Mouse (Mus musculus) stomach, embryonic 16.5 days (tissue): ENCODE results near the gene Tubb4b. TPM values are rescaled to one million over a fixed set of nuclear protein-coding genes. Genes with fewer than 3 reads are reported as not detected.
A peak's percentile ranks its signal among the peaks of the same experiment; 100 is the strongest.

Experiments
- ATAC-seq: fragments of 200-750 bp; cut with Nextera tagmentation; 2 replicates; pipeline ENCODE4 v1.8.0; 2017; ENCODE audit warnings: moderate number of reproducible peaks, moderate TSS enrichment; ENCODE audit not compliant: insufficient read depth, low FRiP score
- H3K27ac ChIP-seq: fragments of 300-500 bp; sonication (generic); 2 replicates; pipeline ENCODE4 v1.5.1; 2014; ENCODE audit warnings: low read length
- H3K27me3 ChIP-seq: fragments of 300-500 bp; sonication (generic); 2 replicates; pipeline ENCODE4 v1.6.1; 2014; ENCODE audit warnings: low read length, control low read depth, mixed read lengths; ENCODE audit not compliant: control insufficient read depth, insufficient read depth
- H3K36me3 ChIP-seq: fragments of 300-500 bp; sonication (generic); 2 replicates; pipeline ENCODE4 v1.6.1; 2014; ENCODE audit warnings: low read length; ENCODE audit not compliant: control insufficient read depth, insufficient read depth
- H3K4me1 ChIP-seq: fragments of 300-500 bp; sonication (generic); 2 replicates; pipeline ENCODE4 v1.6.1; 2014; ENCODE audit warnings: low read length, control low read depth, mixed read lengths; ENCODE audit not compliant: control insufficient read depth, insufficient read depth
- H3K4me2 ChIP-seq: fragments of 300-500 bp; sonication (generic); 2 replicates; pipeline ENCODE4 v1.6.1; 2014; ENCODE audit warnings: low read depth, low read length, mixed read lengths
- H3K4me3 ChIP-seq: fragments of 300-500 bp; sonication (generic); replicated peaks from 2 replicates; pipeline ENCODE4 v1.5.1; 2014; ENCODE audit warnings: mild to moderate bottlenecking, low read length
- H3K9ac ChIP-seq: fragments of 300-500 bp; sonication (generic); 2 replicates; pipeline ENCODE4 v1.6.1; 2014; ENCODE audit warnings: low read length
- H3K9me3 ChIP-seq: fragments of 300-500 bp; sonication (generic); replicated peaks from 2 replicates; pipeline ENCODE4 v1.6.1; 2016; ENCODE audit warnings: low read length, control low read depth; ENCODE audit not compliant: control insufficient read depth
- WGBS: fragments of 180-500 bp; shearing (Covaris S2); extraction: QIAGEN DNeasy Blood & Tissue Kit; methylation state at CpG from one replicate; pipeline ENCODE4 v1.1.7; 2014; 5-methylcytosine and 5-hydroxymethylcytosine counted together
- polyA plus RNA-seq: library from polyadenylated mRNA; unstranded; fragments of >200 nt; fragmentation: Nextera tagmentation; extraction: Ambion mirVana; gene quantifications from 2 replicates; pipeline ENCODE4 v1.2.1, GENCODE M21; 2015

Gene Tubb4b
- polyA plus RNA-seq, result 631 and 720 TPM in 2 replicates

DNA sequence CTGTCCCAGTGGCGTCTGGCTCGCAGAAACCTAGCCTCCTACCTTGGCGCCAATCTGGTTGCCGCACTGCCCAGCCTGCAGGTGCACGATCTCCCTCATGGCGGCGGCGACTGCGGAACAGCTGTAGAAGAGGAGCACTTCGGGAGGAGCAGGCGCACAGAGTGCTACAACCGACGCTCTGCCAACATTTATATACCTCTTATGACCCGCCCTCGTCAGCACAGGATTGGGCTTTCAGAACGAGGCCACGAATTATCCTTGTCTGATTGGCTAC, at the start of gene Tubb4b:
Gene Tubb4b (minus strand): TSS at position 211 of the 274 bp plus-strand sequence.
- H3K4me2 ChIP-seq, result peak within 1 kb of the TSS; percentile 98
- H3K36me3 ChIP-seq, result 0 out of 2 replicates have a peak, but pooled peaks cover 5% of the 10 kb centered on the region
- H3K27ac ChIP-seq, result peak within 1 kb of the TSS; percentile 99
- ATAC-seq, result no peak
- peaks cover 22% of the 10 kb centered on the region for H3K4me1 ChIP-seq
- H3K27me3 ChIP-seq, result no peaks in the 10 kb centered on the region
- peak within 1 kb of the TSS; percentile 91 for H3K9ac ChIP-seq
- H3K4me3 ChIP-seq, result peak within 1 kb of the TSS; percentile 93
- 0% methylated on average over 17 of the region's 17 CpGs for WGBS
- no peaks in the 10 kb centered on the region for H3K9me3 ChIP-seq

DNA sequence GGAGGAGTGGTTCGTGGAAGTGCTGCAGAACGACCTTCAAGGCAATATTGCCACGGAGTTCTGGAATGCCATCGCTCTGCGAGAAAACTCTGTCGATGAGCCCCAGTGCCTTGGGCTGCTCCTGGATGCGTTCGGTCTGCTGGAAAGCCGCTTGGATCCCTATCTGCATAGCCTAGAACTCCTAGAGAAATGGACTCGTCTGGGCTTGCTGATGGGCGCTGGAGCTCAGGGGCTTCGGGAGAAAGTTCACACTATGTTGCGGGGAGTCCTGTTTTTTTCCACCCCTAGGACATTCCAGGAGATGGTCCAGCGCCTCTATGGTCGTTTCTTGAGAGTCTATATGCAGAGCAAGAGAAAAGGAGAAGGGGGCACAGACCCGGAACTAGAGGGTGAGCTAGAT, 48.5 kb upstream of the Tubb4b start:
- WGBS, result 33% methylated on average over 16 of the region's 16 CpGs

GRCm38 (mm10) chr2:25272515-25272914, 48.0 kb upstream of the Tubb4b start:
- peak overlapping the region; percentile 68 for H3K27ac ChIP-seq
- H3K36me3 ChIP-seq, result peaks cover 31% of the 10 kb centered on the region
- WGBS, result under 1% methylated on average over 29 of the region's 29 CpGs
- ATAC-seq, result peak; percentile 37; the same call in 1 of the 2 replicates
- peaks cover 28% of the 10 kb centered on the region for H3K4me1 ChIP-seq
- no peaks in the 10 kb centered on the region for H3K9me3 ChIP-seq
- H3K4me2 ChIP-seq, result peak overlapping the region; percentile 94
- peak overlapping the region; percentile 93 for H3K4me3 ChIP-seq
- no peaks in the 10 kb centered on the region for H3K27me3 ChIP-seq
- peak overlapping the region; percentile 94 for H3K9ac ChIP-seq

More for the DNA sequence above, 48.5 kb upstream of the Tubb4b start:
- H3K9ac ChIP-seq, result peak overlapping the region; percentile 94
- peak overlapping the region; percentile 68; the same call in 1 of the 2 replicates for H3K27ac ChIP-seq
- peaks cover 23% of the 10 kb centered on the region for H3K4me1 ChIP-seq
- H3K4me3 ChIP-seq, result peak overlapping the region; percentile 93
- peaks cover 35% of the 10 kb centered on the region for H3K36me3 ChIP-seq
- no peak for ATAC-seq
- H3K27me3 ChIP-seq, result no peaks in the 10 kb centered on the region
- H3K4me2 ChIP-seq, result peak overlapping the region; percentile 94
- H3K9me3 ChIP-seq, result no peaks in the 10 kb centered on the region

DNA sequence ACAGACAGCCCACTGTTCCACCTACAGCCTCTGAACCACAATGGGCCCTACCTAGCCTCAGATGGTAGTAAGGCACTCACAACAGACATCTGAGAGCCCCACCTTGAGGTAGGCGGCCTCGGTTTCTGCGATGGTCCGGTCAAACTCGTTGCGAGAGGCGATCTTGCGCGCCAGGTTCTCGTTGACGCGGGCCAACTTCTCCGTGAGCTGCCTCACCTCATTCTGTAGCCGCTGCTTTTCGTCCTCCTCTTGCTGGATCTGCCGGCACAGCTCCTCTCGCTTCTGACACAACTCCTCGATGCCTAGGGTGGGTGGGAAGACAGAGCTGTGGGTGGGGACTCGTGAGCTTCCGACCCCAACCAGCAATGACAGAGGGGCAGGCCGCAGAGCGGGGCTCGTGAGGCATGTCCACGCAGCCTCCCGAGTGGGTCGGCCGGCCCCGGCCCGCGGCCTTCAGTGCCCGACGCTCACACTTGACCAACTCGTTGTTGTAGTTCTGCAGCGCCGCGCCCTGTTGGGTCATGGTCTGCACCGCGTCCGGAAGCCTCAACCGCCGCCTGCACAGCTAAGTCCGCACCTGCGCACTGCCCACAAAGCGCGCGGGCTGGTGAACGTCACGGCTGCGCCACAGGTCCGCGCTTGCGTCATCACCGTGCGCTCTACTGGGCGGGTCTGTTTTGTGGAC, 47.5 kb upstream of the Tubb4b start, which contains the start of the genes Ssna1 and Anapc2:
Gene Ssna1 (minus strand): TSS at position 612 of the 685 bp plus-strand sequence.
Gene Anapc2 (plus strand): TSS at position 652 of the 685 bp plus-strand sequence.
- Histone ChIP-seq H3K4me1 (peaks cover 34% of the 10 kb centered on the region), H3K9me3 (no peaks in the 10 kb centered on the region), H3K9ac (peak within 1 kb of the TSS; percentile 94), H3K36me3 (peaks cover 31% of the 10 kb centered on the region), H3K4me2 (peak within 1 kb of the TSS; percentile 94), H3K27ac (peak within 1 kb of the TSS; percentile 94), H3K27me3 (no peaks in the 10 kb centered on the region), H3K4me3 (peak within 1 kb of the TSS; percentile 93)
- WGBS, result under 1% methylated on average over 55 of the region's 55 CpGs
- peak; percentile 97 for ATAC-seq

- WGBS, result 67% methylated on average over 4 of the region's 4 CpGs
- Histone ChIP-seq H3K27me3 (peaks cover 7% of the 10 kb centered on the region; the same call in 1 of the 2 replicates), H3K4me3 (peak overlapping the region; percentile 14; the same call in 1 of the 2 replicates), H3K9ac (no peak overlapping the region; the same call in 1 of the 2 replicates), H3K4me2 (peak overlapping the region; percentile 85; the same call in 1 of the 2 replicates), H3K9me3 (no peaks in the 10 kb centered on the region), H3K4me1 (peaks cover 45% of the 10 kb centered on the region), H3K27ac (peak overlapping the region; percentile 90), H3K36me3 (peaks cover 8% of the 10 kb centered on the region; the same call in 1 of the 2 replicates)
- ATAC-seq, result no peak
These were observed 43.3 kb upstream of the Tubb4b start for GRCm38 (mm10) chr2:25267746-25268309.

GRCm38 (mm10) chr2:25267241-25267640, 42.7 kb upstream of the Tubb4b start:
- H3K9me3 ChIP-seq, result no peaks in the 10 kb centered on the region
- H3K27me3 ChIP-seq, result peaks cover 7% of the 10 kb centered on the region; the same call in 1 of the 2 replicates
- H3K4me3 ChIP-seq, result peak overlapping the region; percentile 14
- peaks cover 45% of the 10 kb centered on the region for H3K4me1 ChIP-seq
- H3K27ac ChIP-seq, result peak overlapping the region; percentile 90
- H3K4me2 ChIP-seq, result peak overlapping the region; percentile 85
- peaks cover 8% of the 10 kb centered on the region; the same call in 1 of the 2 replicates for H3K36me3 ChIP-seq
- ATAC-seq, result no peak
- peak overlapping the region; percentile 82 for H3K9ac ChIP-seq

DNA sequence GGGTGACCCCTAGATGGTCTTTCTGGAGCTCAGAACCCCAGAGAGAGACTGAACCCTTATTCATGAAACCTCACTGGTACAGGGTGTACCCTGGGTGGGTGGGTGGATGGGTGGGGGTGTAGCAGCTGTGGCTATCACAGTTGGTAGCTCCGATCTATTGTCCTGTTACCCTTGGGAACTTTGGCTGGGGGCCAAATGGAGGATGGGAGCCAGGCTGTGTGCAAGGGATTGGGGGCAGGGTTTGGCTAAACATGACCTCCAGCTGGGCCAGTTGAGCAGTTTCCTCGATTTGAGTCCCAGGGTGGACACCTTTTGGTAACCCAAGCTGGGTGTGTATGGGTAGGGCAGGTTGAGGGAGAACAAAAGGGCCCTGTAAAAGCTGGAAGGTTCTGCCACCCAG, 42.2 kb upstream of the Tubb4b start:
- H3K9me3 ChIP-seq, result no peaks in the 10 kb centered on the region
- ATAC-seq, result peak; percentile 30
- H3K9ac ChIP-seq, result peak overlapping the region; percentile 82
- H3K4me2 ChIP-seq, result peak overlapping the region; percentile 85
- peak overlapping the region; percentile 72 for H3K4me3 ChIP-seq
- peaks cover 8% of the 10 kb centered on the region; the same call in 1 of the 2 replicates for H3K36me3 ChIP-seq
- H3K27me3 ChIP-seq, result peaks cover 7% of the 10 kb centered on the region; the same call in 1 of the 2 replicates
- H3K27ac ChIP-seq, result peak overlapping the region; percentile 90
- WGBS, result 24% methylated on average over 2 of the region's 2 CpGs
- peaks cover 45% of the 10 kb centered on the region for H3K4me1 ChIP-seq

GRCm38 (mm10) chr2:25265897-25266656, 41.6 kb upstream of the Tubb4b start:
- H3K4me1 ChIP-seq, result peaks cover 39% of the 10 kb centered on the region

More at GRCm38 (mm10) chr2:25265897-25266656, 41.6 kb upstream of the Tubb4b start:
- H3K36me3 ChIP-seq, result peaks cover 8% of the 10 kb centered on the region; the same call in 1 of the 2 replicates
- WGBS, result 53% methylated on average over 6 of the region's 6 CpGs
- H3K9me3 ChIP-seq, result no peaks in the 10 kb centered on the region
- peak overlapping the region; percentile 82 for H3K9ac ChIP-seq
- H3K27ac ChIP-seq, result peak overlapping the region; percentile 90
- H3K4me2 ChIP-seq, result peak overlapping the region; percentile 85
- ATAC-seq, result peak; percentile 16; the same call in 1 of the 2 replicates
- H3K4me3 ChIP-seq, result peak overlapping the region; percentile 72
- peaks cover 7% of the 10 kb centered on the region; the same call in 1 of the 2 replicates for H3K27me3 ChIP-seq
